In genomic region chr10:8487388-8487787, GRCm38 (mm10) we compare ENCODE assay signal across 27 mouse cellular contexts.
"Had no signal": no experiment of that assay in that cellular context is flagged by ENCODE, and none has a peak within 500 bp of the region (broad histone marks: within the 10 kb centered on the region; RNA-seq: fewer than 3 reads in every experiment).

No protein-coding gene starts in this region.

- H3K4me3 ChIP-seq: gastrocnemius, adult 2 months; heart, adult 2 months; heart, embryonic 13.5 days; heart, embryonic 15.5 days; hindbrain, embryonic 10.5 days; hindbrain, embryonic 12.5 days; intestine, embryonic 15.5 days; layer of hippocampus, adult 2 months; left cerebral cortex, adult 2 months; limb, embryonic 10.5 days; limb, embryonic 12.5 days; liver, embryonic 13.5 days; liver, embryonic 15.5 days had no signal

- H3K9ac ChIP-seq: heart, embryonic 13.5 days; heart, embryonic 15.5 days; hindbrain, embryonic 12.5 days; hindbrain, embryonic 14.5 days; intestine, embryonic 15.5 days; limb, embryonic 12.5 days; liver, embryonic 13.5 days; liver, embryonic 15.5 days had no signal

- H3K4me2 ChIP-seq: heart, embryonic 11.5 days; heart, embryonic 13.5 days; heart, embryonic 15.5 days; hindbrain, embryonic 12.5 days; hindbrain, embryonic 14.5 days; intestine, embryonic 15.5 days; limb, embryonic 12.5 days; liver, embryonic 11.5 days; liver, embryonic 13.5 days; liver, embryonic 15.5 days had no signal

- DNase-seq: gastrocnemius, adult 2 months; gastrocnemius, postnatal 10 days; gastrocnemius, postnatal 25 days; heart, adult 2 months; heart, postnatal 4 days; kidney, adult 18-20 months; kidney, adult 8-10 months; kidney, postnatal 14 days; kidney, postnatal 4 days; liver; liver, embryonic 13.5 days had no signal

- H3K27ac ChIP-seq: gastrocnemius, adult 2 months; heart, adult 2 months; heart, embryonic 13.5 days; heart, embryonic 15.5 days; hindbrain, embryonic 10.5 days; hindbrain, embryonic 12.5 days; hindbrain, embryonic 14.5 days; intestine, embryonic 15.5 days; layer of hippocampus, adult 2 months; left cerebral cortex, adult 2 months; limb, embryonic 10.5 days; limb, embryonic 12.5 days; liver, embryonic 13.5 days; liver, embryonic 15.5 days had no signal

- H3K27me3 ChIP-seq: heart, embryonic 13.5 days; heart, embryonic 15.5 days; hindbrain, embryonic 12.5 days; intestine, embryonic 15.5 days; limb, embryonic 12.5 days; liver, embryonic 13.5 days; liver, embryonic 15.5 days had no signal

- H3K9me3 ChIP-seq: heart, embryonic 13.5 days; heart, embryonic 15.5 days; hindbrain, embryonic 10.5 days; hindbrain, embryonic 12.5 days; intestine, embryonic 15.5 days; limb, embryonic 10.5 days; limb, embryonic 12.5 days; liver, embryonic 13.5 days; liver, embryonic 15.5 days had no signal

- H3K36me3 ChIP-seq: heart, embryonic 13.5 days; heart, embryonic 15.5 days; hindbrain, embryonic 10.5 days; hindbrain, embryonic 12.5 days; intestine, embryonic 15.5 days; limb, embryonic 10.5 days; limb, embryonic 12.5 days; liver, embryonic 13.5 days; liver, embryonic 15.5 days had no signal

- ATAC-seq: hindbrain, embryonic 16.5 days; inflammation-experienced regulatory T-cells, adult 6 months; intestine, embryonic 15.5 days; intestine, postnatal 0 days had no signal

- H3K4me1 ChIP-seq: hindbrain, embryonic 12.5 days; intestine, embryonic 15.5 days; liver, embryonic 13.5 days; liver, embryonic 15.5 days had no signal
